Mouse (Mus musculus) heart, embryonic 14.5 days (tissue): ENCODE measurements around the gene Eif3d. TPM values are rescaled to one million over a fixed set of nuclear protein-coding genes. Genes with fewer than 3 reads are reported as not detected.

ENCODE experiments used
- ATAC-seq: fragments of 200-750 bp; cut with Nextera tagmentation; 2 replicates; pipeline ENCODE4 v1.8.0; 2017; ENCODE audit warnings: low read depth, moderate TSS enrichment; ENCODE audit not compliant: insufficient number of reproducible peaks, insufficient read depth, low FRiP score
- H3K27ac ChIP-seq, 2 experiments: fragments of 200-500 bp in 1 of 2; fragments of 300-500 bp in 1 of 2; sonication (generic) in 1 of 2; replicated peaks in 1 of 2; 2 replicates each; pipeline ENCODE4 v1.5.1; 2012 to 2014; ENCODE audit warnings: low read depth in 2 of 2, low read length in 2 of 2, control low read depth in 1 of 2, mild to moderate bottlenecking in 1 of 2, mixed read lengths in 1 of 2; ENCODE audit not compliant: control insufficient read depth in 1 of 2, insufficient read depth in 1 of 2
- H3K27me3 ChIP-seq: fragments of 300-500 bp; sonication (generic); 2 replicates; pipeline ENCODE4 v1.6.1; 2014; ENCODE audit warnings: mild to moderate bottlenecking, low read length, control low read depth; ENCODE audit not compliant: control insufficient read depth, insufficient read depth
- H3K36me3 ChIP-seq: fragments of 300-500 bp; sonication (generic); 2 replicates; pipeline ENCODE4 v1.6.1; 2014; ENCODE audit warnings: mild to moderate bottlenecking, control low read depth, low read length, mixed read lengths; ENCODE audit not compliant: control insufficient read depth, insufficient read depth
- H3K4me1 ChIP-seq, 2 experiments: fragments of 200-500 bp in 1 of 2; fragments of 300-500 bp in 1 of 2; sonication (generic) in 1 of 2; 2 replicates each; pipeline ENCODE4 v1.6.1; 2012 to 2014; ENCODE audit warnings: low read length in 2 of 2, control low read depth in 1 of 2, mixed read lengths in 1 of 2; ENCODE audit not compliant: control insufficient read depth in 2 of 2, insufficient read depth in 2 of 2
- H3K4me2 ChIP-seq: fragments of 300-500 bp; sonication (generic); 2 replicates; pipeline ENCODE4 v1.6.1; 2014; ENCODE audit warnings: mild to moderate bottlenecking, low read length
- H3K4me3 ChIP-seq, 2 experiments: fragments of 200-500 bp in 1 of 2; fragments of 300-500 bp in 1 of 2; sonication (generic) in 1 of 2; 2 replicates each; pipeline ENCODE4 v1.5.1; 2012 to 2014; ENCODE audit warnings: low read length in 2 of 2, mild to moderate bottlenecking in 2 of 2, control low read depth in 1 of 2, low read depth in 1 of 2, moderate library complexity in 1 of 2; ENCODE audit not compliant: control insufficient read depth in 1 of 2, insufficient read depth in 1 of 2
- H3K9ac ChIP-seq: fragments of 300-500 bp; sonication (generic); 2 replicates; pipeline ENCODE4 v1.6.1; 2014; ENCODE audit warnings: mild to moderate bottlenecking, low read length
- H3K9me3 ChIP-seq: fragments of 300-500 bp; sonication (generic); 2 replicates; pipeline ENCODE4 v1.6.1; 2016; ENCODE audit warnings: low read length, control low read depth; ENCODE audit not compliant: control insufficient read depth
- WGBS: fragments of 180-500 bp; shearing (Covaris S2); extraction: QIAGEN DNeasy Blood & Tissue Kit; methylation state at CpG from one replicate; pipeline ENCODE4 v1.1.7; 2014; 5-methylcytosine and 5-hydroxymethylcytosine counted together
- polyA plus RNA-seq: library from polyadenylated mRNA; unstranded; fragments of >200 nt; fragmentation: Nextera tagmentation; extraction: Ambion mirVana; gene quantifications from 2 replicates; pipeline ENCODE4 v1.2.1, GENCODE M21; 2014

Gene Eif3d
- polyA plus RNA-seq, 1 experiment from 2014 or later = 135 TPM

DNA sequence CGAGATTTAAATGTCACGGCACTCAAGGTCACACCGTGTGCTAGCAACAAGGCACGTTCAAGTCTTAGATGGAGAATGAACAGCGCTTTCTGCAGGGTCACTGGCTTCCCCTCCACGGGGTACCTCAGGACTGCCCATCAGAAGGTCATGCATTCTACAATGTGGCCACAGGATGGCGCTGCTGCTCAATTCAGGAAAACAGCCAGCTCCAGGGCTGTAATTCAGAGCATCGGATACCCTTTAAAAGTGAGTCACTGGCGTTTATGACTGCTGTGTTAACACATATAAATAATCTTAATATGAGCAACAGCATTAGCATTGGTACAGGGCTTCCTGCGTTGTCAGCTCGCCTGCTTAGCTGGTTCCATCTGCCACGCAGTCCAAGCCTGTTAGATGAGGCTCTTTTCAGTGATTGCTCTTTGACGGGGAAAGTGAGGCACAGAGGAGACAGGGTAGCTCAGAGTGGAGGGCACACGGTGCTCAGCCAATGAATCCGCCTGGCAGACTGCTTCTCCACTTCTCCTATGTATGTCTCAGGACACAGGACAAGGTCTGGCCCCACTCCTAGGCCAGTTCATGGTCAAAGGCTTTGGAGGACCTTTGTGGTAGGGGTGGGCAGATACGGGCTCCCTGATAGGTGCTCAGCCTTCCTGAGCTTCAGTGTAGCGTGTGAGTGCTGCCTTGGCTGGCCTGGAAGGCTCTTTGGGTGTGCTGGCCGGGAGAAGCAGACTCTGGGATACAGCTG lies 11.8 kb upstream of the Eif3d start:
- 29% methylated on average over 18 of the region's 18 CpGs for WGBS

DNA sequence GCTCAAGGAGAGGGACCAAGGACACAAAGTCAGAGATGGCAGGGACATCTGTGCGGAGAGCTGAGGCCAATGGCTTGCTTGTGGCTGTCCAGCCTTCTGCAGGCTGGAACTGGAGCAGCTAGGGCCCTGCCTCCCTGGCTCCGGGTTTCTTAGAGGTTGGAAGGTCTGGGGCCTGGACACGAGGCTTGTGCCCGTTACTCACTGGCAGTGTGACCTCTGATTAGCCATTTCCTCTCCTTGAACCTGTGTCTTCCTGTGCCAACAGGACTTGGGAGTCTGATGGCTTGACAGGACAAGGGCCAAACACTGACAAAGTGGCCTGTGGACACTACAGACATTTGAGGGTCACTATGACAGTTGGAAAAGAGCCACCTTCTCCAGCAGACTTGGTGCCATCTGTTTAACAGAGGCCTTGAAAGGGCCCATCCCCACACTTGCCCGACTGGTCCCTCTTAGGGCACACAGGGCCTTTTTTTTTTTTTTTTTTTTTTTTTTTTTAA lies 10.6 kb upstream of the Eif3d start:
- Histone ChIP-seq H3K4me2 (no peak overlapping the region), H3K27me3 (no peaks in the 10 kb centered on the region; the same call in 1 of the 2 replicates), H3K9ac (no peak overlapping the region), H3K4me1 (no peaks in the 10 kb centered on the region), H3K9me3 (no peaks in the 10 kb centered on the region), H3K36me3 (no peaks in the 10 kb centered on the region), H3K27ac (no peak overlapping the region), H3K4me3 (no peak overlapping the region)
- ATAC-seq = no peak
- WGBS = 52% methylated on average over 5 of the region's 5 CpGs

More for the DNA sequence above, 11.8 kb upstream of the Eif3d start:
- Histone ChIP-seq H3K9ac (no peak overlapping the region), H3K4me2 (no peak overlapping the region), H3K9me3 (no peaks in the 10 kb centered on the region), H3K36me3 (no peaks in the 10 kb centered on the region), H3K27me3 (no peaks in the 10 kb centered on the region; the same call in 1 of the 2 replicates), H3K4me3 (no peak overlapping the region), H3K4me1 (no peaks in the 10 kb centered on the region), H3K27ac (no peak overlapping the region)
- ATAC-seq = no peak

DNA sequence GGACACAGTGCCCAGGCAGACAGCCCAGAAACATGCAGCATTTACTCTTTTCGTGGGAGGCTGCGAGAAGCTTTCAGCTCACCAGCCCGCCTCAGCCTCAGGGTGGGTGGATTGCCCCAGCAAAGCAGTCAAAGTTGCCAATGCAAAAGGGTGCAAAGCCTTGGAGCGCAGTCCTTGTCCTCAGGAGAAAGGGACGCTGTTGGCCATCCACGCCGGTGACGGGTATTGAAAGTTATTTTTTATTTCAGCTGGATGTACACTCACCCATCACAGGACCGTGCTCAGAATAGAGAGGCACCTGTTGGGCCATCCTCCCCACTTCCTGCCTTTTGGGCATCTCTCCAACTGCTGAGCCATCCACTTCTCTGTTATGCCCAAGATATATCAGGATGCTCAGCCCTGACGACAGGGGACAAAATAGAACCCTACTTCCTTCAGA lies 8.8 kb upstream of the Eif3d start:
- no peaks in the 10 kb centered on the region for H3K36me3 ChIP-seq
- H3K9ac ChIP-seq = no peak overlapping the region
- 76% methylated on average over 10 of the region's 10 CpGs for WGBS
- no peaks in the 10 kb centered on the region for H3K9me3 ChIP-seq
- no peaks in the 10 kb centered on the region; the same call in 1 of the 2 replicates for H3K27me3 ChIP-seq
- no peak overlapping the region for H3K4me2 ChIP-seq
- no peak overlapping the region for H3K4me3 ChIP-seq
- ATAC-seq = no peak
- H3K4me1 ChIP-seq = no peaks in the 10 kb centered on the region
- no peak overlapping the region for H3K27ac ChIP-seq

DNA sequence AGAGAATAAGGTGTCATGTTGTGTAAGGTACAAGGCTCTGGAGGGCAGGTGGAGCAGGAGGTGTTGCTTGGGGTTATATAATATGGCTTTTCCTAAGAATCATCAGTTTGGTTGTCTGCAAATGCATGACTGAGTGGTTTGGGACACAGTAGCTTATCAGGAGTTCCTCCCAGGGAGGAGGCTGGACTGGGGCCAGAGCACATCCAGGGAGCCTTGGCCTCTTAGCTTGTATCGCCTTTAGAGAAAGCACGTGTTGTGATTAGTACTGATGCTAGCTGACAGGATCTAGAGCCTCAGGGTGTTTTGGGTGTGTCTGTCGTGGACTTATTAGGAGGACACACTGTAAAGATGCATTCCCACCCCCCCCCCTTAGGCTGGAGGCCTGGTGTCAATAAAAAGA lies 7.0 kb upstream of the Eif3d start:
- Histone ChIP-seq H3K27me3 (no peaks in the 10 kb centered on the region; the same call in 1 of the 2 replicates), H3K36me3 (no peaks in the 10 kb centered on the region), H3K4me1 (no peaks in the 10 kb centered on the region), H3K4me2 (no peak overlapping the region), H3K4me3 (no peak overlapping the region), H3K9ac (no peak overlapping the region), H3K9me3 (no peaks in the 10 kb centered on the region), H3K27ac (no peak overlapping the region)
- 50% methylated on average over 3 of the region's 3 CpGs for WGBS
- ATAC-seq = no peak

DNA sequence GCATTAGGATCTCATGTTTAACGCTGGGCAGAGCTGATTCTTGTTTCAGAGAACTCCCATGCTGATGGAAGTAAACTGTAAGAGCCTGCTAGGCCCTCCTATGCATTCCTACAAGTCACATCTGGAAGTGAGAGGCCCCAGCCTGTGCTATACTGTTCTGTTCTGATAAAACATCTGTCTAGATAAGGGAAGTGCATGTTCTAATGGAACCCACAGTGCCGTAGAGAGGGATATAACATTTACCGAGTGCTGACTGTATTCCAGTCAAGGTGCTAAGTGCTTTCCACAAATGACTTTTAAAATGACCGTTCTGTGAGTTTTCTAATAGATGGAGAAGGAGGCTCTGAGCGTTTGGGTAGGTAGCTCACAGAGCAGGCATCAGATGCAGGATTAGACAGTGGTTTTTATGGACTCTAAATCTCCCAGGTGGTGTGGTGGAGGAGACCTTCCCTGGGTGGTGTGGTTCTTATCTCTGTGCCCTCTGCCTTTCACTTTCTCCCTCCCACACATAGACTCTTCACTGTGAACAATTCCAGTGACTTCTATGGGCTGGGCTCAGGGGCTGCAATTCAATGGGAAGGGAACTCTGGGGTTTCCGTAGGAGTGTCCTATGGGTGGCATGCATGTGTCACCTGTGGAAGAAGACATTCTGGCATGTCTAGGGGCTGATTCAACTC lies 3.7 kb upstream of the Eif3d start:
- ATAC-seq = no peak
- no peak overlapping the region for H3K4me2 ChIP-seq
- no peak overlapping the region for H3K27ac ChIP-seq
- no peaks in the 10 kb centered on the region for H3K9me3 ChIP-seq
- WGBS = 59% methylated on average over 6 of the region's 6 CpGs
- H3K36me3 ChIP-seq = no peaks in the 10 kb centered on the region
- peaks cover under 1 to 6% of the 10 kb centered on the region in 2 experiments; a peak in 3 of 4 replicates for H3K4me1 ChIP-seq
- H3K27me3 ChIP-seq = no peaks in the 10 kb centered on the region
- H3K4me3 ChIP-seq = no peak overlapping the region
- no peak overlapping the region for H3K9ac ChIP-seq

DNA sequence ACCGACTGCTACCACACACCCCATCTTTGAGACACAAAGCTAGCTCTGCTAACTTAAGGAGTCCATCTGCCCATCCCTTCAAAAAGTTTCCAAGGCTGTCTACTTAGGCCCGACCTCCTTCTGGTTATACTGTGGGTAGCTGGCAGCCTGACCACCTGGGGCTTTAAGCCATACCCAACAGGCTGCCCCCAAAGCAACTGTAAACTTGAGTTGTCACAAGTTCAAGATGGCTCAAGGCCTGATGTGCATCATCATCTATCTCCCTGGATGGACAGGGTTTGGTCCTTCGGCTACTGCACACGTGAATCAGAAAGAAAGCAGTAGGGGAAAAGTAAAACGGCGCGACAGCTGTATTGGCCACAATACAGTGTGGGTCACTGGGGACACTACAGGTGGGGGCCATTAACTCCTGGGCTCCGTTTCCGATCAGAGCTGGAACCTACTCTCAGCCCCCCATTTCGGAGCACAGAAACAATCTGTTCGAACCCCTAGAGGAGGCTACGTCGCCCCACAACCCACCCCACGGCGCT lies 608 bp downstream of the Eif3d start:
- WGBS = under 1% methylated on average over 15 of the region's 15 CpGs
- H3K27ac ChIP-seq = peak overlapping the region; percentile 78 to 99
- no peaks in the 10 kb centered on the region for H3K27me3 ChIP-seq
- peak overlapping the region; percentile 79 to 94 for H3K4me3 ChIP-seq
- peak overlapping the region; percentile 97 for H3K4me2 ChIP-seq
- no peaks in the 10 kb centered on the region for H3K9me3 ChIP-seq
- peak overlapping the region; percentile 99 for H3K9ac ChIP-seq
- no peak for ATAC-seq
- peaks cover 37% of the 10 kb centered on the region for H3K36me3 ChIP-seq
- peaks cover 3 to 11% of the 10 kb centered on the region in 2 experiments for H3K4me1 ChIP-seq

DNA sequence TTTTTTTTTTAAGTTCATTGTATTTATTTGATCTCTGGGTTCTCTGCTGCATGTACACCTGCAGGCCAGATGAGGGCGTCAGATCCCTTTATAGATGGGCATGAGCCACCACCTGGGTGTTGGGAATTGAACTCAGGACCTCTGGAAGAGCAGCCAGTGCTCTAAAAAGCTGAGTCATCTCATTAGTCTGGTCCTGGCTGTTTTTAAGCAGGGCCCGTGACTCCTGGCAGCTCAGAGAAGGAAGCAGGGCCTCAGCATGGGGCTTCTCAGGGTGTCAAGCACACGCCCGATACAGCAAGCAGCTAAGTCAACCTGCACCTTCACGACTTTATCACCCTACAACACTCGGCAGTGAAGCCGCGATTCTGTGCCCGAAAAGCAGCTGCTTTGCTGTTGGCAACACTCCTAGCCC lies 5.5 kb downstream of the Eif3d start:
- Histone ChIP-seq H3K36me3 (peaks cover 86% of the 10 kb centered on the region), H3K9ac (no peak overlapping the region), H3K9me3 (no peaks in the 10 kb centered on the region), H3K4me3 (no peak overlapping the region), H3K27me3 (no peaks in the 10 kb centered on the region), H3K4me1 (peaks cover 3 to 11% of the 10 kb centered on the region in 2 experiments), H3K27ac (no peak overlapping the region), H3K4me2 (no peak overlapping the region)
- 81% methylated on average over 9 of the region's 9 CpGs for WGBS
- ATAC-seq = no peak
